Mouse (Mus musculus) cortical plate, adult 2 months (tissue): Measurements from ENCODE around the gene Npy.

Source experiments
- CTCF ChIP-seq: fragments of 200-500 bp; IDR thresholded peaks from 2 replicates; pipeline ENCODE4 v1.5.1; 2011; ENCODE audit warnings: mild to moderate bottlenecking, control low read depth, low read length; ENCODE audit not compliant: insufficient read depth; ENCODE audit errors: extremely low read depth
- POLR2A ChIP-seq: fragments of 200-500 bp; IDR thresholded peaks from 2 replicates; pipeline ENCODE4 v1.6.1; 2011; ENCODE audit warnings: mild to moderate bottlenecking, low read length, control low read depth; ENCODE audit not compliant: insufficient read depth; ENCODE audit errors: extremely low read depth

- TF ChIP-seq POLR2A (no peak), CTCF (no peak)
Observed at GRCm38 (mm10) chr6:49779606-49780005, 42.9 kb upstream of the Npy start.
